Mouse (Mus musculus) common myeloid progenitor, adult 5-6 weeks (primary cell): ENCODE data around the gene H2-Ob. TPM values are rescaled to one million over a fixed set of nuclear protein-coding genes. Genes with fewer than 3 reads are reported as not detected.

Source experiments
- ATAC-seq: replicated peaks from 2 replicates; pipeline ENCODE4 v1.8.0; 2016; ENCODE audit warnings: low read depth, mild to moderate bottlenecking, moderate TSS enrichment, inconsistent platforms; ENCODE audit not compliant: poor library complexity, severe bottlenecking
- total RNA-seq: library from RNA; stranded (forward); fragments of 200-1000, 187-1606 nt; gene quantifications from 2 replicates; pipeline ENCODE4 v1.2.3, GENCODE M21; 2017

H2-Ob gene
- total RNA-seq, 1 experiment from 2014 or later = 27.7 TPM

GRCm38 (mm10) chr17:34237741-34238140 is 962 bp upstream of the H2-Ob start:
- ATAC-seq = no peak

- peak; percentile 75 for ATAC-seq
Observed at GRCm38 (mm10) chr17:34239601-34240041, 918 bp downstream of the H2-Ob start.

- no peak for ATAC-seq
Observed at GRCm38 (mm10) chr17:34240366-34240765, 1.7 kb downstream of the H2-Ob start.

- no peak for ATAC-seq
Observed at GRCm38 (mm10) chr17:34240916-34241315, 2.2 kb downstream of the H2-Ob start.

- no peak for ATAC-seq
Observed at GRCm38 (mm10) chr17:34244656-34245055, 6.0 kb downstream of the H2-Ob start.

- ATAC-seq = no peak
Observed at GRCm38 (mm10) chr17:34247047-34247446, 8.3 kb downstream of the H2-Ob start.

GRCm38 (mm10) chr17:34248764-34249163 is 10.1 kb downstream of the H2-Ob start:
- peak; percentile 78 for ATAC-seq

- no peak for ATAC-seq
Observed at GRCm38 (mm10) chr17:34249361-34249760, 10.7 kb downstream of the H2-Ob start.

GRCm38 (mm10) chr17:34249878-34250277 is 11.2 kb downstream of the H2-Ob start:
- peak; percentile 59; the same call in 1 of the 2 replicates for ATAC-seq

- no peak for ATAC-seq
Observed at GRCm38 (mm10) chr17:34251666-34252065, 13.0 kb downstream of the H2-Ob start.

GRCm38 (mm10) chr17:34256501-34256900 is 17.8 kb downstream of the H2-Ob start:
- ATAC-seq = no peak

GRCm38 (mm10) chr17:34257594-34258375 is 19.1 kb downstream of the H2-Ob start, which contains the start of gene H2-Ab1:
H2-Ab1 (plus strand) TSS chr17:34257689.
- peak; percentile 93 for ATAC-seq

GRCm38 (mm10) chr17:34260551-34260950 is 21.8 kb downstream of the H2-Ob start:
- ATAC-seq = no peak

- ATAC-seq = peak; percentile 34
Observed at GRCm38 (mm10) chr17:34261502-34261901, 22.8 kb downstream of the H2-Ob start.

GRCm38 (mm10) chr17:34263068-34263467 is 24.4 kb downstream of the H2-Ob start:
- peak; percentile 78 for ATAC-seq

GRCm38 (mm10) chr17:34263811-34264371 is 25.2 kb downstream of the H2-Ob start:
- 0 out of 2 replicates have a peak, but pooled peaks have one; percentile 27 for ATAC-seq

- peak; percentile 12; the same call in 1 of the 2 replicates for ATAC-seq
Observed at GRCm38 (mm10) chr17:34264452-34265351, 26.0 kb downstream of the H2-Ob start.

- ATAC-seq = no peak
Observed at GRCm38 (mm10) chr17:34268262-34268661, 29.6 kb downstream of the H2-Ob start.

- ATAC-seq = no peak
Observed at GRCm38 (mm10) chr17:34268748-34269147, 30.0 kb downstream of the H2-Ob start.

- no peak for ATAC-seq
Observed at GRCm38 (mm10) chr17:34269817-34270216, 31.1 kb downstream of the H2-Ob start.
